In genomic region chrX:152205486-152205885, GRCm38 (mm10) we compare ENCODE assay signal across 22 mouse cellular contexts.
"Had no signal": no experiment of that assay in that cellular context is flagged by ENCODE, and none has a peak within 500 bp of the region (broad histone marks: within the 10 kb centered on the region; RNA-seq: fewer than 3 reads in every experiment).

No protein-coding gene starts in this region.

- H3K4me2 ChIP-seq: intestine, embryonic 15.5 days; limb, embryonic 12.5 days; limb, embryonic 15.5 days; lung, embryonic 15.5 days; midbrain, embryonic 13.5 days; neural tube, embryonic 13.5 days; stomach, embryonic 15.5 days had no signal

- H3K4me1 ChIP-seq: intestine, embryonic 15.5 days; limb, embryonic 12.5 days; limb, embryonic 15.5 days; lung, embryonic 15.5 days; stomach, embryonic 15.5 days had no signal

- ATAC-seq: hindbrain, embryonic 16.5 days; intestine, embryonic 15.5 days; midbrain, embryonic 13.5 days; midbrain, embryonic 16.5 days had no signal

- DNase-seq: kidney, postnatal 10 days; left cerebral cortex, postnatal 4 days; lung, adult 18-20 months; lung, postnatal 10 days; lung, postnatal 36 days; retina, postnatal 1 day; right cerebral cortex, postnatal 25 days; spleen, adult 18-20 months; thymus, postnatal 25 days had no signal

- H3K9ac ChIP-seq: intestine, embryonic 15.5 days; limb, embryonic 12.5 days; limb, embryonic 15.5 days; liver, embryonic 14.5 days; lung, embryonic 15.5 days; midbrain, embryonic 13.5 days; neural tube, embryonic 13.5 days; stomach, embryonic 15.5 days had no signal

- H3K9me3 ChIP-seq: intestine, embryonic 15.5 days; limb, embryonic 12.5 days; limb, embryonic 15.5 days; lung, embryonic 15.5 days; megakaryocyte, embryonic 14.5 days; midbrain, embryonic 10.5 days; midbrain, embryonic 13.5 days; neural tube, embryonic 13.5 days; stomach, embryonic 15.5 days had no signal

- H3K27ac ChIP-seq: intestine, embryonic 15.5 days; limb, embryonic 12.5 days; limb, embryonic 15.5 days; liver, embryonic 14.5 days; lung, embryonic 15.5 days; midbrain, embryonic 10.5 days; midbrain, embryonic 13.5 days; neural tube, embryonic 13.5 days; stomach, embryonic 15.5 days had no signal

- H3K36me3 ChIP-seq: intestine, embryonic 15.5 days; limb, embryonic 12.5 days; lung, embryonic 15.5 days; midbrain, embryonic 10.5 days; midbrain, embryonic 13.5 days; neural tube, embryonic 13.5 days; stomach, embryonic 15.5 days had no signal

- H3K27me3 ChIP-seq: stomach, embryonic 15.5 days had no signal

- H3K4me3 ChIP-seq: intestine, embryonic 15.5 days; limb, embryonic 12.5 days; limb, embryonic 15.5 days; lung, embryonic 15.5 days; megakaryocyte, embryonic 14.5 days; midbrain, embryonic 10.5 days; midbrain, embryonic 13.5 days; myocyte; neural tube, embryonic 13.5 days; stomach, embryonic 15.5 days had no signal
